Mouse (Mus musculus): ENCODE results near the gene Ovol2.

- TF ChIP-seq CTCF (IDR thresholded peaks at IDR 0.05; ENCODE audit: low read depth) (peak; percentile 58), EP300 (IDR thresholded peaks at IDR 0.05; ENCODE audit: low read depth) (no peak)
These were observed 16.6 kb upstream of the Ovol2 start for GRCm38 (mm10) chr2:144348525-144348924.

Data from liver, embryonic 14.5 days (tissue).